Mouse (Mus musculus): ENCODE measurements at regions not wholly inside any gene's neighbourhood (a gene's known extent, or its start where the extent isn't known, plus 50 kb on each side); places are given as distances from the start of the nearest gene placed in this dataset.

GRCm38 (mm10) chr5:119605444-119605843 lies 65.0 kb upstream of the Tbx3 start:
- H3K4me1 ChIP-seq, result peaks cover 14% of the 10 kb centered on the region
- peaks cover 3% of the 10 kb centered on the region; the same call in 1 of the 2 replicates for H3K9me3 ChIP-seq
- DNase-seq (ENCODE audit: low spot score), result no peak
- 72% methylated on average over 7 of the region's 7 CpGs for WGBS
- no peak overlapping the region for H3K4me3 ChIP-seq
- no peak overlapping the region for H3K27ac ChIP-seq
- no peaks in the 10 kb centered on the region for H3K36me3 ChIP-seq
- H3K27me3 ChIP-seq (ENCODE audit: insufficient read depth, poor library complexity, severe bottlenecking), result peaks cover 11% of the 10 kb centered on the region

GRCm38 (mm10) chr5:119613413-119613812 lies 57.1 kb upstream of the Tbx3 start:
- H3K9me3 ChIP-seq, result no peaks in the 10 kb centered on the region
- H3K27ac ChIP-seq, result peak overlapping the region; percentile 62
- no peak overlapping the region for H3K4me3 ChIP-seq
- 18% methylated on average over 6 of the region's 6 CpGs for WGBS
- DNase-seq (ENCODE audit: low spot score), result no peak
- H3K36me3 ChIP-seq, result no peaks in the 10 kb centered on the region
- H3K4me1 ChIP-seq, result peaks cover 51% of the 10 kb centered on the region
- peaks cover 42% of the 10 kb centered on the region for H3K27me3 ChIP-seq (ENCODE audit: insufficient read depth, poor library complexity, severe bottlenecking)

DNA sequence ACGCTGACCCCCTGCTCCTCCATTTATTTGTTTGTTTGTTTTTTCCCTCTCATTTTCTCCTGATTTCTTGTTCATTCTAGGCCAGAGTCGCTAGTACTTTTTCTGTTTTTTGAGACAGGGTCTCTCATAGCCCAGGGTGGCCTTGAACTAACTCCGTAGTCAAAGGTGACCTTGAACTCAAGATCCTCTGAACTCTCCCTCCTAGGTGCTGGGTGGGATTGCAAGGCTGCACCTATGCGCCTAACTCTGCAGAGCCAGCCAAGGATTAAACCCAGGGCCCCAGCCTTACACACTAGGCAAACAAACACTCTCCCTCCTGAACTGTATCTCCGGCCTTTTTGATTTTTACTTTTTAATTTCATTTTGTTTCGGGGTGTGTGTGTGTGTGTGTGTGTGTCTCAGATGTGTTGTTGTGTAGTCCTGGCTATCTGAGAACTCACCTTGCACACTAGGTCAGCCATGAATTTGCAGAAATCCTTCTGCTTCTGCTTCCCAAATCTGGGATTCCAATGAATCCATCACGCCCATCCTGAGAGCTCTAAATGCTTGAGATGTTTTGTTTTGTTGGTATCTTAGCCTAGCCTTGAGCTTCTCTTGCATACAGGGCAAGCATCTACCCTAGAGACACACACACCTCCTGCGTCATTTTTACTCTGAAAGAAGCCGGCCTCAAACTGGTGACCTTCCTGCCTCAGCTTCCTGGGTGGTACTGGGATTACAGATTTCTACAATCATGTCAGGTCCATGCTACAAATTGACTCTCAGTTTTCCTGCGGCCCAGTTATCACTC lies 56.3 kb upstream of the Tbx3 start:
- Histone ChIP-seq H3K36me3 (no peaks in the 10 kb centered on the region), H3K4me1 (peaks cover 44% of the 10 kb centered on the region), H3K9me3 (no peaks in the 10 kb centered on the region), H3K27me3 (ENCODE audit: insufficient read depth, poor library complexity, severe bottlenecking) (peaks cover 50% of the 10 kb centered on the region), H3K27ac (peak overlapping the region; percentile 62), H3K4me3 (no peak overlapping the region)
- DNase-seq (ENCODE audit: low spot score), result no peak
- WGBS, result 76% methylated on average over 10 of the region's 10 CpGs

- DNase-seq (ENCODE audit: low spot score), result no peak
- Histone ChIP-seq H3K9me3 (no peaks in the 10 kb centered on the region), H3K4me1 (peaks cover 48% of the 10 kb centered on the region), H3K4me3 (no peak overlapping the region), H3K27ac (peak overlapping the region; percentile 0; the same call in 1 of the 2 replicates), H3K27me3 (ENCODE audit: insufficient read depth, poor library complexity, severe bottlenecking) (peaks cover 55% of the 10 kb centered on the region), H3K36me3 (no peaks in the 10 kb centered on the region)
- 26% methylated on average over 5 of the region's 5 CpGs for WGBS
These were observed 54.8 kb upstream of the Tbx3 start for GRCm38 (mm10) chr5:119615681-119616080.

DNA sequence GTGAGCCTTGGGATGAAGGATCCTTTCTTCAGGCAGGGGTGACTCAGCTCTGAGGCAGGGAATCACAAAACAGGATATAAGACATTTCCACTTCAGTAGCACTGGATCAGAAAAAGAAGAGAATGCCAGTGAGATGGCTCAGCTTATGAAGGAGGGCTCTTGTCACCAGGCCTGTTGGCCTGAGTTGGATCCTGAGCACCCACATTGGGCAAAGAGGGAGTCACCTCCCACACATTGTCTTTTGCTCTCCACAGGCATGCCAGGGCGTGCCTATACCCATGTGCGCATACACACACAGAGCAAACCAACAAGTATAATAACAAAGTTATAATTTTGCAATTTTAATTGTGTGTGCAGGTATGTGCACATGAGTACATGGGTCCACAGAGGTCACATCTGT lies 52.6 kb upstream of the Tbx3 start:
- 98% methylated on average over 2 of the region's 2 CpGs for WGBS
- no peak for DNase-seq (ENCODE audit: low spot score)
- Histone ChIP-seq H3K4me3 (no peak overlapping the region), H3K36me3 (no peaks in the 10 kb centered on the region), H3K27me3 (ENCODE audit: insufficient read depth, poor library complexity, severe bottlenecking) (peaks cover 53% of the 10 kb centered on the region), H3K27ac (no peak overlapping the region), H3K9me3 (no peaks in the 10 kb centered on the region), H3K4me1 (peaks cover 40% of the 10 kb centered on the region)

- Histone ChIP-seq H3K9me3 (no peaks in the 10 kb centered on the region), H3K27ac (no peak overlapping the region), H3K4me1 (peaks cover 31% of the 10 kb centered on the region), H3K27me3 (ENCODE audit: insufficient read depth, poor library complexity, severe bottlenecking) (peaks cover 69% of the 10 kb centered on the region), H3K4me3 (no peak overlapping the region), H3K36me3 (no peaks in the 10 kb centered on the region)
- DNase-seq (ENCODE audit: low spot score), result no peak
- WGBS, result 31% methylated on average over 8 of the region's 8 CpGs
These were observed 50.6 kb upstream of the Tbx3 start for GRCm38 (mm10) chr5:119619906-119620305.

Data from heart, embryonic 10.5 days (tissue).